23 mouse cellular contexts compared by ENCODE assay signal in the genomic region with DNA sequence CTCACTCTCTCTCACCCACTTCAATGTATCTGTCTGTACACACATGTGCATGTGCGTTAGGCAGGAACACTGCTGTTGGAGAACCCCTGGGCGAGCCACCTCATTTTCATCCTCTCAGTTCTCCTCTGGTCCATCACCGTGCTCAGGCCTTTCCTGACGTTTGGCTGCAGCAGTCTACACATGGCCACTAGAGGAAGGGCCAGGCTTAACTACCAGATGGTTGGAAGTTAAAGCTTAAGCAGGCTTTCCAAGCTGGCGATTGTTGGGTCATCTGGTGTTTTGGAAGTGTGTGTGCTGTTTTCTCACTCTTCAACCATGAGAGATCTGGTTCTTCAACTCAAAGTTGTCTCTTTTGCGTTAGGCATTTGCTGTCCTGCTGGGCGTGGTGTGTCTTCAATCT.
"Had no signal": no experiment of that assay in that cellular context is flagged by ENCODE, and none has a peak within 500 bp of the region (broad histone marks: within the 10 kb centered on the region; RNA-seq: fewer than 3 reads in every experiment).

No protein-coding gene starts in this region.

- H3K36me3 ChIP-seq: kidney, embryonic 15.5 days; limb, embryonic 10.5 days; limb, embryonic 13.5 days; liver, embryonic 12.5 days; liver, embryonic 15.5 days; lung, embryonic 15.5 days; midbrain, embryonic 12.5 days; stomach, embryonic 15.5 days had no signal

- H3K27me3 ChIP-seq: kidney, embryonic 15.5 days; limb, embryonic 13.5 days; liver, embryonic 12.5 days; liver, embryonic 15.5 days; lung, embryonic 15.5 days; megakaryocyte, embryonic 14.5 days; neural tube, embryonic 13.5 days; stomach, embryonic 15.5 days had no signal

- ATAC-seq: liver, embryonic 12.5 days had no signal

- H3K9ac ChIP-seq: kidney, embryonic 15.5 days; limb, embryonic 13.5 days; liver, embryonic 12.5 days; liver, embryonic 15.5 days; lung, embryonic 15.5 days; midbrain, embryonic 12.5 days; neural tube, embryonic 13.5 days; stomach, embryonic 15.5 days had no signal

- H3K4me1 ChIP-seq: kidney, embryonic 15.5 days; limb, embryonic 13.5 days; liver, embryonic 15.5 days; lung, embryonic 15.5 days; stomach, embryonic 15.5 days had no signal

- H3K4me2 ChIP-seq: kidney, embryonic 15.5 days; limb, embryonic 13.5 days; liver, embryonic 12.5 days; liver, embryonic 15.5 days; lung, embryonic 15.5 days; midbrain, embryonic 12.5 days; neural tube, embryonic 13.5 days; stomach, embryonic 15.5 days had no signal

- DNase-seq: kidney, adult 11 months; kidney, adult 8-10 months; kidney, postnatal 10 days; kidney, postnatal 36 days; liver; lung, adult 18-20 months; lung, postnatal 10 days; lung, postnatal 36 days; right cerebral cortex, adult 18-20 months; right cerebral cortex, postnatal 14 days; spleen, adult 18-20 months; thymus, postnatal 25 days had no signal

- H3K9me3 ChIP-seq: kidney, embryonic 15.5 days; limb, embryonic 10.5 days; limb, embryonic 13.5 days; liver, embryonic 12.5 days; liver, embryonic 15.5 days; lung, embryonic 15.5 days; megakaryocyte, embryonic 14.5 days; midbrain, embryonic 12.5 days; neural tube, embryonic 13.5 days; stomach, embryonic 15.5 days had no signal

- H3K27ac ChIP-seq: kidney, embryonic 15.5 days; limb, embryonic 10.5 days; limb, embryonic 13.5 days; liver, embryonic 12.5 days; liver, embryonic 15.5 days; lung, embryonic 15.5 days; midbrain, embryonic 12.5 days; neural tube, embryonic 13.5 days; stomach, embryonic 15.5 days had no signal

- H3K4me3 ChIP-seq: kidney, embryonic 15.5 days; limb, embryonic 10.5 days; limb, embryonic 13.5 days; liver, embryonic 12.5 days; liver, embryonic 15.5 days; lung, embryonic 15.5 days; megakaryocyte, embryonic 14.5 days; midbrain, embryonic 12.5 days; myocyte; neural tube, embryonic 13.5 days; stomach, embryonic 15.5 days had no signal
